Mouse (Mus musculus) urinary bladder, postnatal 25 days (tissue): ENCODE results near the gene Lingo2.
A peak's percentile ranks its signal among the peaks of the same experiment; 100 is the strongest.

Experiments used
- DNase-seq: peaks from one replicate; pipeline ENCODE4 v3.0.0; 2022; ENCODE audit warnings: low spot score

The Lingo2 gene

GRCm38 (mm10) chr4:36951150-36951954, at the start of gene Lingo2:
Gene Lingo2 (minus strand): TSS chr4:36951747.
- DNase-seq, result no peak

- no peak for DNase-seq
Observed at GRCm38 (mm10) chr4:36973358-36973757, 21.8 kb upstream of the Lingo2 start.

- no peak for DNase-seq
Observed at GRCm38 (mm10) chr4:36952431-36953429, 1.2 kb upstream of the Lingo2 start.

GRCm38 (mm10) chr4:36951955-36952215, 338 bp upstream of the Lingo2 start:
- DNase-seq, result no peak

- DNase-seq, result no peak
Observed at GRCm38 (mm10) chr4:36950790-36951149, 777 bp downstream of the Lingo2 start.

- peak; percentile 11 for DNase-seq
Observed at GRCm38 (mm10) chr4:36950021-36950751, 1.4 kb downstream of the Lingo2 start.

- no peak for DNase-seq
Observed at GRCm38 (mm10) chr4:36890810-36891209, 60.7 kb downstream of the Lingo2 start.

GRCm38 (mm10) chr4:36890365-36890764, 61.2 kb downstream of the Lingo2 start:
- DNase-seq, result no peak

GRCm38 (mm10) chr4:36874781-36875180, 76.8 kb downstream of the Lingo2 start:
- no peak for DNase-seq

GRCm38 (mm10) chr4:36824982-36825381, 126.6 kb downstream of the Lingo2 start:
- no peak for DNase-seq

GRCm38 (mm10) chr4:36821914-36822313, 129.6 kb downstream of the Lingo2 start:
- no peak for DNase-seq

GRCm38 (mm10) chr4:36775088-36775487, 176.5 kb downstream of the Lingo2 start:
- no peak for DNase-seq

- DNase-seq, result no peak
Observed at GRCm38 (mm10) chr4:36730691-36731090, 220.9 kb downstream of the Lingo2 start.

- no peak for DNase-seq
Observed at GRCm38 (mm10) chr4:36716411-36716810, 235.1 kb downstream of the Lingo2 start.

- DNase-seq, result no peak
Observed at GRCm38 (mm10) chr4:36698888-36699287, 252.7 kb downstream of the Lingo2 start.

GRCm38 (mm10) chr4:36696810-36697209, 254.7 kb downstream of the Lingo2 start:
- no peak for DNase-seq

- no peak for DNase-seq
Observed at GRCm38 (mm10) chr4:36659920-36660319, 291.6 kb downstream of the Lingo2 start.

GRCm38 (mm10) chr4:36647753-36648152, 303.8 kb downstream of the Lingo2 start:
- no peak for DNase-seq

GRCm38 (mm10) chr4:36635666-36636065, 315.9 kb downstream of the Lingo2 start:
- no peak for DNase-seq

GRCm38 (mm10) chr4:36576801-36577200, 374.7 kb downstream of the Lingo2 start:
- DNase-seq, result no peak

- DNase-seq, result no peak
Observed at GRCm38 (mm10) chr4:36576256-36576655, 375.3 kb downstream of the Lingo2 start.

GRCm38 (mm10) chr4:36566544-36566943, 385.0 kb downstream of the Lingo2 start:
- no peak for DNase-seq
